Mouse (Mus musculus): ENCODE measurements around the gene 2210011C24Rik.

GRCm38 (mm10) chr8:84048171-84048570 lies 36.2 kb upstream of the 2210011C24Rik start:
- no peak for TF ChIP-seq POLR2A (IDR thresholded peaks at IDR 0.05; ENCODE audit: low read depth, low read length)
- TF ChIP-seq CTCF (IDR thresholded peaks at IDR 0.05; ENCODE audit: borderline replicate concordance, insufficient read depth, low read length) = no peak
